Mouse (Mus musculus) thymus, adult 2 months (tissue): Measurements from ENCODE around the gene Mpig6b.

ENCODE experiments used
- CTCF ChIP-seq: fragments of 200-500 bp; IDR thresholded peaks from 2 replicates; pipeline ENCODE4 v1.5.1; 2012; ENCODE audit warnings: mild to moderate bottlenecking, control low read depth, low read length, moderate library complexity, borderline replicate concordance; ENCODE audit not compliant: control insufficient read depth, poor library complexity, insufficient read depth; ENCODE audit errors: extremely low read depth
- POLR2A ChIP-seq: fragments of 200-500 bp; IDR thresholded peaks from 2 replicates; pipeline ENCODE4 v1.6.1; 2012; ENCODE audit warnings: mild to moderate bottlenecking, low read length, control low read depth, moderate library complexity; ENCODE audit not compliant: control insufficient read depth, poor library complexity, insufficient read depth; ENCODE audit errors: extremely low read depth

GRCm38 (mm10) chr17:35097164-35097655, 31.2 kb upstream of the Mpig6b start:
- TF ChIP-seq CTCF (no peak), POLR2A (no peak)
